Mouse (Mus musculus) thymus, postnatal 14 days (tissue): ENCODE measurements around the gene Resf1.
"Not testable (repeated sequence)": the region's sequence is repeated elsewhere in the genome, so short reads cannot be mapped to it uniquely, and the experiment has no call there.

Experiments
- DNase-seq: peaks from one replicate; pipeline ENCODE4 v3.0.0; 2021

The Resf1 gene

GRCm38 (mm10) chr6:149308956-149309932 lies at the start of gene Resf1:
Gene Resf1, plus strand, starts transcription at chr6:149309414.
- DNase-seq, result peak; percentile 91

DNA sequence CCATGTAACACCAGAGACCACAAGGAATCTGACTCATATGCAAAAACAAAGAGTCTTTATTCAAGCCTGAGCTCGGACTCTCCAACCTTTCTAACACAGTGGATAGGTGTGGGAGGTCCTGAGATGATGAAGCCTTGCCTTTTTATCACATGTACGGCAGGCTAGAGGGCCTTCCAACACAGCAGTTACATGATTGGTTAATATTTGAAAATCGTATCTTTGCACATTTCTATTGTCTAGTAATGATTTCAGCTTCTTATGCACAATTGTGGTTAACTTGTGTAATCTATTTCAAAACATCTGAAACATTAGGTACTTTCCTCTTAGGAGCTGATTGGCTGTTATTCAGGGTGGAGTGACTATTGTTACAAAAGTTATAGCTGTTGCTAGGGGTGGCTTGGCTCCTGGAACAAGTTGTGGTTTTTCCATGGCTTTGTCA lies 48.4 kb upstream of the Resf1 start:
- no peak for DNase-seq

- no peak for DNase-seq
Measured at GRCm38 (mm10) chr6:149267951-149268350, 41.3 kb upstream of the Resf1 start.

DNA sequence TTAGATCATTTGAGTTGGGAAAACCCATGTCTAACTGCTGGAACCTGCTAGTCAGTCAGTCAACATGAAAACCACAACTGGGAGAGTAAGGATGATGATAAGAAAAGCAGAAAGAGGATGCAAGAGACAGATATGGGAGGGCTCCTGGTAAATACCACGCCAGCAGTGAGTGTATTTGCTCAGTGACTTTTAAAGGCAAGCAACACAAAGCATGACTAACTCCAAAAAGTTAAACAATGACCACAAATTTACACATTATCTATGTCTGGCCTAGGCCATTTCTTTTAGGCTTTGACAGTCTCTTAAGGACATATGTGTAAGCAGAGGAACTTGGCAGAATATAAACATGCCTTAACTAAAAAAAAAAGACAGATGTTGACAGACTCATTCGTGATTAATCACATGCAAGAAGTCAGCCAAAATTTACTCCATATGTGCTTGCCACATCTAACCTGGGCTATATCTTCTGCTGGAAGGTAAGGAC lies 30.9 kb upstream of the Resf1 start:
- no peak for DNase-seq

DNA sequence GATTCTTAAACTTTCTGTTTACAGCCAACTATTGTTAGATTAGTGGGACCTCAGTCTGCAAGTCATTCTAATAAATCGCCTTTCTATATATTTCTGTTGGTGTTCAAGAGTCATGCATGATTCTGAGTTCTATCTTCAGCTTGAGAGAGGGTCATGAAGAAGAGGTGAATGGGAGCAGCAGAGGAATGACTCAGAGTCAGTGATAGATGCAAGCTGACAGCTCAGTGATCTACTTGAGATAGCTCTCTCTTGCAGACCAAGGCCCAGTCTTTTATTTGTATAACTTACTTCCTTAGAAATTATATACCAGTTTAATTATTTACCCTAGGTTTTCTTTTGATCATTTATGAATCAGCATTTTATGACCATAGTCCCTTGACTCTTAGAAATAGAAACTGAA lies 30.3 kb upstream of the Resf1 start:
- DNase-seq, result no peak

DNA sequence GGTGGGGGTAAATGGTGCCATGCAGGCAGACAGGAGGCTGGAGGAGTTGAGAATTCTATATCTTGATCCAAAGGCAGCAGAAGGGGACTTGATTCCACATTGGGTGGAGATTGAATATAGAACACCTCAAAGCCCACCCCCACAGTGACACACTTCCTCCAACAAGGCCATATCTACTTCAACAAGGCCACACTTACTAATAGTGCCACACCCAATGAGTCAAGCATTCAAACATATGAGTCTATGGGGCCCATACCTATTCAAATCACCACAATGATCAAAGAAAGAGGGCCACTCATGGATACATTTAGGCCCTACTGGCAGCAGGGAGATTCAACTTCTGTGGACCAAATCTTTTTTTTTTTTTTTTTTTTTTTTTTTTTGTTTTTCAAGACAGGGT lies 28.7 kb upstream of the Resf1 start:
- DNase-seq, result no peak

- not testable (repeated sequence) for DNase-seq
Measured at GRCm38 (mm10) chr6:149288190-149288589, 21.0 kb upstream of the Resf1 start.

DNA sequence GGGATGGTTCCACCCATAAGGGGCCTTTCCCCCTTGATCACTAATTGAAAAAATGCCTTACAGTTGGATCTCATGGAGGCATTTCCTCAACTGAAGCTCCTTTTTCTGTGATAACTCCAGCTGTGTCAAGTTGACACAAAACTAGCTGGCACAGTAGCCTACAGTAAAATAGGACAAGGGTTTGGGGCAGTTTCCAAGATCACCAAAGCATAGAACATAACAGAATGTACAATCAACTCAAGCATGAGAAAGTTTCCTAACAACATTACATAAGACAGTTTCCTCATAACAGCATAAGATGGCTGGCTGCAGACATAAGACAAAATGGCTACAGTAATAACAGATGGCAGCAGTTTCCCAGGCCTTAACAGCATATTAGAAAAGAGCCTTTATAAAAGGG lies 6.0 kb upstream of the Resf1 start:
- DNase-seq, result not testable (repeated sequence)

DNA sequence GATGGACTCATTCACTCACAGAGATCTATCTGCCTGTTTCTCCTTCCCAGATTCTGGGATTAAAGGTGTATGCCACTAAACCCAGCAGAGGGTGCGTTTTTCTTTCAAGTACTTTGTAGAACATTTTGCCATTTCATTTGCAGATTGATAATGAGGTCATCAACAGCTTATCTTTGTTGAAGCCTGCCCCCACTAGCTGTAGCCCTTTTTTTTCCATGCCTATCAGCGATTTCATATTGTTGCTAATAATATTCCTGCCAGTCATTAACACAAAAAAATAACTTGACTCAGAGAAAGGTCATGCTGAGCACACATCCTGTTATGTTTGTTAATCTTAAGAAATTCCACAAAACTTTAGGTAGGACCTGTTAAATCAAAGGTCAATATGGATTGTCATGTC lies 2.1 kb upstream of the Resf1 start:
- no peak for DNase-seq

GRCm38 (mm10) chr6:149307801-149308200 lies 1.4 kb upstream of the Resf1 start:
- DNase-seq, result no peak

- DNase-seq, result no peak
Measured at GRCm38 (mm10) chr6:149310226-149310625, 1.0 kb downstream of the Resf1 start.

DNA sequence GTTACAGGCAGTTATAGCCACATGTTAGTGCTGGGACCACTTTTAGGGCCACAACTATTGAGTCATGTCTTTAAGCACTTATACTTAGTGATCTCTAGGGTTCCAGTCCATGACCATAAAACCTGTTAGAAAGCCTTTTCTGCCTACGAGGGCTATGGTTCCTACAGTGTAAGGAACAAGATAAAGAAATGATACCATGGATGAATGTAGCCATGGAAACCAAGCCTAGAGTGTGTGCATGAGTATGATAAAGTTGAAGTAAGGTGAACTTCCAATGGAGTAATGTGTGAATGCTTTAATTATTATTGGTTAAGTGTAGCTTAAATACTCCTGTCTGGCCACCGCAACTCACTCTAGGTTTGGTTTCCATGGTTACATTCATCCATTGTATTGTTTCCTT lies 1.8 kb downstream of the Resf1 start:
- DNase-seq, result no peak

- DNase-seq, result no peak
Measured at GRCm38 (mm10) chr6:149311778-149312177, 2.6 kb downstream of the Resf1 start.

- DNase-seq, result no peak
Measured at GRCm38 (mm10) chr6:149312221-149312620, 3.0 kb downstream of the Resf1 start.

DNA sequence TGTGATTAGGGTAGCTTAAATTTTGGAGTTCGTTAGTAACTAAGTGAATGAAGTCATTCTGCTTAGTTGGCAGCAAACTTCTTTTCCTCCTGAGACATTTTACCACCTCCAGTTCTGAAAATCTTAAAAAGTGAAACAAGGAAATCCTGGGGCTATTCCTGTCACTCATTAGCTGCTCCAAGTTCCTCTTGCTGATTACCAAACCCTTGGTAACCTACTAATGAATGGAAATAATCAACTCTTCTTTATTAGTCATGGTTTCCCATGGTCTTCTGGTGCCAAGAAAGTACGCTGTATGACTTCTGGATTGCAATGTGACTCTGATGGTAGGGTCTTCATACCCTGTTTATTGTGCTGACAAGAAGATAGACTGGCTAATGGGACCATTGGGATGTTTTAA lies 5.7 kb downstream of the Resf1 start:
- no peak for DNase-seq

- no peak for DNase-seq
Measured at GRCm38 (mm10) chr6:149323523-149324241, 14.5 kb downstream of the Resf1 start.

GRCm38 (mm10) chr6:149324242-149324633 lies 15.0 kb downstream of the Resf1 start:
- DNase-seq, result no peak

GRCm38 (mm10) chr6:149329071-149329470 lies 19.9 kb downstream of the Resf1 start:
- DNase-seq, result no peak

DNA sequence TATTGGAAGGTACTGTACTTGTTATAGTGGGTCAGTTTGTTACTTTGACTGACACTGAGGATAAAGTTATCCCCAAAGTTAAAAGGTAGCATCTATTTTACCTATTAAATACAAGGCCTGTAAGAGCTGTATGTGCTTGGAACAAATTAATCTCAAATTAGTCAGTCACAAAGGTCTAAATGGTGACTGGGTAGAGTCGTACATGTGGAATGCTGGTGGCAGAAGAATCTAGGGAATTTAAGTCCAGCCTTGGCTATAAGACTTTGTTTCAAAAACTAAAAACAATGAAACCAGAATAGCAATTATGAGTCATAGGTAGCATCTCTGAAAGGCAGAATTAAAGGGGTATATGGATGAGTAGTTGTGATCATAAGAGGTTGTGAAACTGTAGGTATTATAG lies 21.1 kb downstream of the Resf1 start:
- DNase-seq, result no peak

- DNase-seq, result no peak
Measured at GRCm38 (mm10) chr6:149333036-149333435, 23.8 kb downstream of the Resf1 start.

GRCm38 (mm10) chr6:149337990-149338389 lies 28.8 kb downstream of the Resf1 start:
- no peak for DNase-seq

- no peak for DNase-seq
Measured at GRCm38 (mm10) chr6:149338622-149339021, 29.4 kb downstream of the Resf1 start.

DNA sequence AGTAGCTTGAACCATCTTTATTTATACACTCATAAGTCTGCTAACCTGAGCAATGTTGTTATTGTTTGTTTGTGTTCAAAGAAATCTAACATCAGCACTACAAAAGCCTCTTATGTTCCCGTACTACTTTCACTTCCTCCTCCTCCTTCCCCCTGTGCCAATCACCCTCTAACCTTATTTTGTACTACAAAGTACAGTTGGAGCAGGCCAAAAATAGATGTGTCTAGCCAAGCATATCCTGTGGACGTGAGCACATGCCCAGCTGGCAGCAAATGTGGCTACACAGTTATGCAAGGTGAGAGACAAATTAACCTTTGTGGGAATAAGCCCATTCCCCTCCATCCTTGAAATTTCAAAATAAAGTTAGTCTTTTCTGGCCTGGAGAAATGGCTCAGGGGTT lies 34.6 kb downstream of the Resf1 start:
- DNase-seq, result peak; percentile 12

- DNase-seq, result no peak
Measured at GRCm38 (mm10) chr6:149344372-149344771, 35.2 kb downstream of the Resf1 start.
